Mouse (Mus musculus) midbrain, embryonic 13.5 days (tissue): ENCODE data around the gene Nol3. TPM values are rescaled to one million over a fixed set of nuclear protein-coding genes. Genes with fewer than 3 reads are reported as not detected.
"Not testable (repeated sequence)": the region's sequence is repeated elsewhere in the genome, so short reads cannot be mapped to it uniquely, and the experiment has no call there.

Experiments
- ATAC-seq: fragments of 200-750 bp; cut with Nextera tagmentation; 2 replicates; pipeline ENCODE4 v1.8.0; 2017; ENCODE audit warnings: mild to moderate bottlenecking, moderate TSS enrichment, moderate library complexity
- H3K27ac ChIP-seq: fragments of 300-500 bp; sonication (generic); 2 replicates; pipeline ENCODE4 v1.5.1; 2015; ENCODE audit warnings: inconsistent platforms, mild to moderate bottlenecking, moderate library complexity
- H3K27me3 ChIP-seq: fragments of 300-500 bp; sonication (generic); 2 replicates; pipeline ENCODE4 v1.6.1; 2015; ENCODE audit warnings: mild to moderate bottlenecking, inconsistent platforms
- H3K36me3 ChIP-seq: fragments of 300-500 bp; sonication (generic); 2 replicates; pipeline ENCODE4 v1.6.1; 2015; ENCODE audit warnings: mild to moderate bottlenecking, inconsistent platforms
- H3K4me1 ChIP-seq: fragments of 300-500 bp; sonication (generic); replicated peaks from 2 replicates; pipeline ENCODE4 v1.6.1; 2015; ENCODE audit warnings: inconsistent platforms
- H3K4me2 ChIP-seq: fragments of 300-500 bp; sonication (generic); replicated peaks from 2 replicates; pipeline ENCODE4 v1.6.1; 2015; ENCODE audit warnings: moderate library complexity, mild to moderate bottlenecking, inconsistent platforms
- H3K4me3 ChIP-seq: fragments of 300-500 bp; sonication (generic); replicated peaks from 2 replicates; pipeline ENCODE4 v1.5.1; 2015; ENCODE audit warnings: mild to moderate bottlenecking, inconsistent platforms
- H3K9ac ChIP-seq: fragments of 300-500 bp; sonication (generic); replicated peaks from 2 replicates; pipeline ENCODE4 v1.6.1; 2015; ENCODE audit warnings: mild to moderate bottlenecking, inconsistent platforms
- H3K9me3 ChIP-seq: fragments of 300-500 bp; sonication (generic); 2 replicates; pipeline ENCODE4 v1.6.1; 2016; ENCODE audit warnings: mild to moderate bottlenecking, inconsistent platforms
- whole genome bisulfite sequencing: fragments of 180-500 bp; shearing (Covaris S2); methylation state at CpG from one replicate; pipeline ENCODE4 v1.1.7; 2015; 5-methylcytosine and 5-hydroxymethylcytosine counted together
- polyA plus RNA-seq: library from polyadenylated mRNA; unstranded; fragments of >200 nt; fragmentation: Nextera tagmentation; extraction: Ambion mirVana; gene quantifications from 2 replicates; pipeline ENCODE4 v1.2.1, GENCODE M21; 2015

Gene Nol3
- polyA plus RNA-seq, 1 experiment from 2014 or later: 4.3 TPM

GRCm38 (mm10) chr8:105281821-105282220 lies 5.9 kb downstream of the Nol3 start:
- Histone ChIP-seq H3K4me2 (no peak overlapping the region), H3K9ac (no peak overlapping the region), H3K4me1 (peaks cover 36% of the 10 kb centered on the region), H3K9me3 (no peaks in the 10 kb centered on the region), H3K36me3 (peaks cover 64% of the 10 kb centered on the region), H3K27ac (no peak overlapping the region), H3K27me3 (peaks cover 49% of the 10 kb centered on the region), H3K4me3 (no peak overlapping the region)
- no peak for ATAC-seq
- WGBS: 89% methylated on average over 12 of the region's 12 CpGs

- H3K9me3 ChIP-seq: no peaks in the 10 kb centered on the region
- H3K9ac ChIP-seq: no peak overlapping the region
- H3K27me3 ChIP-seq: peaks cover 45% of the 10 kb centered on the region
- peaks cover 64% of the 10 kb centered on the region for H3K36me3 ChIP-seq
- no peak for ATAC-seq
- H3K4me1 ChIP-seq: peaks cover 37% of the 10 kb centered on the region
- no peak overlapping the region for H3K4me2 ChIP-seq
- H3K27ac ChIP-seq: no peak overlapping the region
- no peak overlapping the region for H3K4me3 ChIP-seq
- 94% methylated on average over 4 of the region's 4 CpGs for WGBS
Observed at GRCm38 (mm10) chr8:105282239-105282638, 6.3 kb downstream of the Nol3 start.

GRCm38 (mm10) chr8:105283074-105283473 lies 7.1 kb downstream of the Nol3 start:
- Histone ChIP-seq H3K4me2 (no peak overlapping the region), H3K36me3 (peaks cover 64% of the 10 kb centered on the region), H3K4me1 (peaks cover 45% of the 10 kb centered on the region), H3K4me3 (no peak overlapping the region), H3K9me3 (no peaks in the 10 kb centered on the region), H3K27ac (no peak overlapping the region), H3K27me3 (peaks cover 37% of the 10 kb centered on the region), H3K9ac (no peak overlapping the region)
- ATAC-seq: peak; percentile 49
- 27% methylated on average over 23 of the region's 23 CpGs for WGBS

GRCm38 (mm10) chr8:105285514-105285913 lies 9.6 kb downstream of the Nol3 start:
- Histone ChIP-seq H3K4me1 (peaks cover 52% of the 10 kb centered on the region), H3K4me2 (peak overlapping the region; percentile 81; the same call in 1 of the 2 replicates), H3K36me3 (peaks cover 51% of the 10 kb centered on the region), H3K4me3 (no peak overlapping the region), H3K27me3 (peaks cover 17% of the 10 kb centered on the region), H3K27ac (no peak overlapping the region), H3K9ac (0 out of 2 replicates have a peak overlapping the region, but pooled peaks have one; percentile 39), H3K9me3 (no peaks in the 10 kb centered on the region)
- 40% methylated on average over 12 of the region's 12 CpGs for WGBS
- ATAC-seq: no peak

GRCm38 (mm10) chr8:105286907-105287306 lies 11.0 kb downstream of the Nol3 start:
- Histone ChIP-seq H3K4me3 (peak overlapping the region; percentile 56), H3K27ac (no peak overlapping the region), H3K27me3 (peaks cover 12% of the 10 kb centered on the region), H3K36me3 (peaks cover 40% of the 10 kb centered on the region), H3K9ac (no peak overlapping the region), H3K9me3 (no peaks in the 10 kb centered on the region), H3K4me2 (peak overlapping the region; percentile 81), H3K4me1 (peaks cover 57% of the 10 kb centered on the region)
- 82% methylated on average over 4 of the region's 4 CpGs for WGBS
- ATAC-seq: no peak

GRCm38 (mm10) chr8:105288231-105288630 lies 12.3 kb downstream of the Nol3 start:
- peak overlapping the region; percentile 70 for H3K9ac ChIP-seq
- peaks cover 57% of the 10 kb centered on the region for H3K4me1 ChIP-seq
- ATAC-seq: no peak
- H3K27ac ChIP-seq: peak overlapping the region; percentile 93; the same call in 1 of the 2 replicates
- no peaks in the 10 kb centered on the region for H3K9me3 ChIP-seq
- peak overlapping the region; percentile 81 for H3K4me2 ChIP-seq
- H3K36me3 ChIP-seq: peaks cover 28% of the 10 kb centered on the region
- peak overlapping the region; percentile 56 for H3K4me3 ChIP-seq
- 81% methylated on average over 5 of the region's 5 CpGs for WGBS
- H3K27me3 ChIP-seq: peaks cover 12% of the 10 kb centered on the region

- peak; percentile 91 for ATAC-seq
- Histone ChIP-seq H3K4me2 (peak overlapping the region; percentile 81), H3K9ac (peak overlapping the region; percentile 70), H3K27me3 (peaks cover 20% of the 10 kb centered on the region), H3K36me3 (peaks cover 21% of the 10 kb centered on the region), H3K27ac (peak overlapping the region; percentile 93), H3K4me1 (peaks cover 57% of the 10 kb centered on the region), H3K4me3 (peak overlapping the region; percentile 56), H3K9me3 (no peaks in the 10 kb centered on the region)
- under 1% methylated on average over 53 of the region's 53 CpGs for WGBS
Observed at GRCm38 (mm10) chr8:105288958-105289732, 13.2 kb downstream of the Nol3 start.

- H3K4me1 ChIP-seq: peaks cover 54% of the 10 kb centered on the region
- WGBS: 1% methylated on average over 43 of the region's 43 CpGs
Observed at GRCm38 (mm10) chr8:105289805-105290460, 14.0 kb downstream of the Nol3 start, which contains the start of gene 4931428F04Rik. Gene 4931428F04Rik, minus strand, starts transcription at chr8:105289864.

GRCm38 (mm10) chr8:105290554-105291314 lies 14.8 kb downstream of the Nol3 start:
- Histone ChIP-seq H3K4me2 (peak overlapping the region; percentile 81), H3K27ac (no peak overlapping the region), H3K27me3 (peaks cover 20% of the 10 kb centered on the region), H3K9ac (peak overlapping the region; percentile 70; the same call in 1 of the 2 replicates), H3K36me3 (peaks cover 7% of the 10 kb centered on the region; the same call in 1 of the 2 replicates), H3K9me3 (no peaks in the 10 kb centered on the region), H3K4me1 (peaks cover 46% of the 10 kb centered on the region), H3K4me3 (peak overlapping the region; percentile 56)
- 6% methylated on average over 31 of the region's 31 CpGs for WGBS
- no peak for ATAC-seq

More at GRCm38 (mm10) chr8:105289805-105290460, 14.0 kb downstream of the Nol3 start, which contains the start of gene 4931428F04Rik:
- ATAC-seq: peak; percentile 49
- H3K9ac ChIP-seq: peak within 1 kb of the TSS; percentile 70
- H3K4me2 ChIP-seq: peak within 1 kb of the TSS; percentile 81
- H3K27me3 ChIP-seq: peaks cover 20% of the 10 kb centered on the region
- peaks cover 15% of the 10 kb centered on the region for H3K36me3 ChIP-seq
- no peaks in the 10 kb centered on the region for H3K9me3 ChIP-seq
- H3K27ac ChIP-seq: peak within 1 kb of the TSS; percentile 93
- peak within 1 kb of the TSS; percentile 56 for H3K4me3 ChIP-seq

- not testable (repeated sequence) for ATAC-seq
- whole genome bisulfite sequencing: 86% methylated on average over 8 of the region's 8 CpGs
Observed at GRCm38 (mm10) chr8:105291364-105291763, 15.4 kb downstream of the Nol3 start.

GRCm38 (mm10) chr8:105291802-105292201 lies 15.9 kb downstream of the Nol3 start:
- not testable (repeated sequence) for H3K4me2 ChIP-seq, ATAC-seq, H3K36me3 ChIP-seq, H3K4me3 ChIP-seq, H3K9ac ChIP-seq, H3K9me3 ChIP-seq, H3K27ac ChIP-seq
- H3K27me3 ChIP-seq: peaks cover 20% of the 10 kb centered on the region
- WGBS: 75% methylated on average over 3 of the region's 3 CpGs
- peaks cover 38% of the 10 kb centered on the region for H3K4me1 ChIP-seq

More at GRCm38 (mm10) chr8:105291364-105291763, 15.4 kb downstream of the Nol3 start:
- not testable (repeated sequence) for H3K36me3 ChIP-seq, H3K9ac ChIP-seq, H3K4me2 ChIP-seq, H3K4me3 ChIP-seq, H3K9me3 ChIP-seq, H3K27ac ChIP-seq
- peaks cover 20% of the 10 kb centered on the region for H3K27me3 ChIP-seq
- H3K4me1 ChIP-seq: peaks cover 40% of the 10 kb centered on the region
